Mouse (Mus musculus) layer of hippocampus, postnatal 36 days (tissue): Measurements from ENCODE around the gene Krt9. TPM values are rescaled to one million over a fixed set of nuclear protein-coding genes. Genes with fewer than 3 reads are reported as not detected.

Source experiments
- DNase-seq, 2 experiments: peaks; one replicate each; pipeline ENCODE4 v3.0.0; 2022
- total RNA-seq, 2 experiments: library from RNA; stranded (reverse); gene quantifications; 2 replicates each; pipeline ENCODE4 v1.2.3; 2021

Gene Krt9
- total RNA-seq, 2 experiments from 2014 or later, result 2.5 to 2.7 TPM

GRCm38 (mm10) chr11:100148615-100149330 lies 44.3 kb downstream of the Krt9 start, which contains the start of gene Krt19:
Gene Krt19 (minus strand): TSS chr11:100148665.
- no peak for DNase-seq

DNA sequence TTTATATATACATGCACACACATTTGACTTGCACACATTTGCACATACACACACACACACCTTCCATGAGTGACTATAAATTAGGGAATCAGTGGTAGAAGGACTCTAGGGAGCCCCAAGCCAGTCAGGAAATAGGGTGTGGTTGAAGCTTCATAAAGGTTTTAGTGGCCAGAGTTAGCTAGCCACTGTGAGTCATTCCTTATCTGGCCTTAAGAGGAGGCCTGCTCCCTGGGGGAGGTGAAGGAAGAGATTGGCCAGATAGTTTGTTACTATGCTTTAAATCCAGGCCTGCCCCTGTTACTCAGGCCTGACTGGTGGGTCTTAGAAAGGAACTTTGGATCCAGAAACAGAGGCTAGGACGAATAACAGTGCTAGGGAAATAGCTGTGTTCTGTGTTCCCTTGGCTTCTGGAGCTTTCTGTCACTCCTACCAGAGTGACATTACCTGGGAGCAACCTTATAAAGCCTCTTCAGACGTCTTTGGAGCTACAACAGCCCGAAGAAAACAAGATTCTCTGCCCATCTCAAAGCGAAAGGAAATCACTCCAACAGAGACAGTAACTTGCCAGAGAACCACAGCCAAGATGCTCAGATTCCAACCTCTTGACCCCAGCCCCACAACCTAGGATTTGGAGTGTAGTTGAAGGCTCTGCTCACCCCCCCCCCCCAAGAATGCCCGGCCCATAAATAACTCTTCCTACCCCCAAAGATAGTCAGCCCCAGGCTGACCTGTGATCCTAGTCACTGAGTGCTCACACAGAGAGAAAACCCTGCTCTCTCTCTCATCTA lies 45.3 kb downstream of the Krt9 start:
- DNase-seq, result no peak

DNA sequence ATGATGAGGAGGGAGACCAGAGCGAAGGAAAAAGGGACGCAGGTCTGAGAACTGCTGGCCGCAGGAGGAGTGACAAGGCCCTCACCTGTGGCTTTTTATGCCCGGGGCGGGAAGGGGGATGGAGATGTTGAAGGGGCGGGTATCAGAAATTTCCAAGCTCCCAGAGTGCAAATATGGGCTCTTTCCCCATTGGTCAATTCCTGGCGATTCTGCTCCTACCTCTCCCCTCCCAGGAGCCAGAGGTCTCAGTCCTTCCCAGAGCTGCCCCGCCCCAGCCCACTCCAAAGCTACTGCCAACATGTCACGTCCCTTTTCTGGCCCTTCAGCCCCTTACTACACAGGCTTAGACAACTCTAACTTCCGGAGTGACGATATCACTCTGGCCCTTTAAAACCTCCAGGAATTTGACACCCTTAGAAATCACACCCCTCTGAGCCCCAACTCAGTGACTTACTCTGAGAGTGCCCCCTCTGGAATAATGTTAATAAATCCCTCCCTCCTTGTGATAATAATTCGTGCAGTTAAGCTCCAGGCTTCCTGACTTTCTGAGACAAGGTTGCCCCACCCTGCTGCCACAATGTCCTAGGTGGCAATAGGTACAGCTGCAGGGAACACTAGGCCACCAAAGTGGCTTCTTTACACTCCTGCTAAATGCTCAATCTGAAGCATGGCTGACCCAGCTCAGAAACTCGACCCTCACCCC lies 47.0 kb downstream of the Krt9 start:
- no peak for DNase-seq

DNA sequence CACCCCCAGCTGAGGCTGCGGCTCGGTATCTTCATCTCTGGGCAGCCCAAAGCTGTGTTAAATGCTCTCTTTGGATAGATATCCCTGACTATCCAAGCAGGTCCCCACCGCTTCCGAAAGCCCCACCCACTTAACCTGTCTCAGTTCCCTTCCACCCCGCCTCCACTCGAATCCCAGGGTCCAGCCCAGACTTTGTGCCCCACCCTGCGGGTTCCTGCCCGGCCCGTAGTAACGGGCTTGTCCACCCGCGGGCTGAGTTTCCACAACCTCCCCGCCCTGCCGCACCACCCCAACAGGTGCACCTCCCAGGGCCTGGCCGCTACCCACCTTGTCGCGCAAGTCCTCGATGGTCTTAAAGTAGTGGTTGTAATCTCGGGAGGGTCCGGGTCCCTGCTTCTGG lies 47.9 kb downstream of the Krt9 start:
- no peak for DNase-seq

GRCm38 (mm10) chr11:100140966-100141365 lies 52.1 kb downstream of the Krt9 start:
- DNase-seq, result no peak

- DNase-seq, result no peak
Measured at GRCm38 (mm10) chr11:100139391-100139790, 53.7 kb downstream of the Krt9 start.

DNA sequence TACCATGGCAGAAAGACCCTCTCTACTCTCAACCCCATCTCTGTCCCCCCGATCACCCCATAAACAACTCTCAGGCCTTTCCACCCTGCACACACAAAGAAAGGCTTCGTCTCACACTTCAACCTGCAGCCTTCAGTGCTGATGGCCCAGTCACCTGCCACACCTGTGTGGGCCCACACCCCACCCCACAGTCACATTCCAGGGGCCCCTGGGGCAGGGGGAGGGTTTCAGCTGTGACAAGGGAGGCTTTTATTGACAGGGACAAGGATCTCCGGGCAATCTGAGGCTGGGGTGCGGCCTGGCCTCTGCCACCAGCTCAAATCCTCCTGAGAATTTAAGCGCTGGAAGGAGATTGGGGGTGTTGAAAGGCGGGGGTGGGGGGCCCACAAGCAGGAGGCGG lies 54.2 kb downstream of the Krt9 start:
- no peak for DNase-seq

GRCm38 (mm10) chr11:100137693-100138092 lies 55.4 kb downstream of the Krt9 start:
- no peak for DNase-seq

Other genes with a start within 250 kb of the Krt9 start
- not detected for gene Krtap9-5, start 244.8 kb downstream of the Krt9 start, total RNA-seq
- gene Krtap29-1, start 214.2 kb downstream of the Krt9 start, total RNA-seq, result not detected
- gene Krtap16-1, start 206.6 kb downstream of the Krt9 start, total RNA-seq, result not detected
- not detected for gene Krtap17-1, start 199.3 kb downstream of the Krt9 start, total RNA-seq
- not detected for gene Krt33a, start 177.0 kb downstream of the Krt9 start, total RNA-seq
- not detected for gene Krt33b, start 163.4 kb downstream of the Krt9 start, total RNA-seq
- not detected for gene Krt34, start 151.7 kb downstream of the Krt9 start, total RNA-seq
- not detected for gene Krt31, start 142.7 kb downstream of the Krt9 start, total RNA-seq
- gene Krt32, start 105.0 kb downstream of the Krt9 start, total RNA-seq, result not detected
- gene Krt35, start 97.0 kb downstream of the Krt9 start, total RNA-seq, result not detected
- not detected for gene Krt36, start 87.6 kb downstream of the Krt9 start, total RNA-seq
- gene Krt13, start 71.7 kb downstream of the Krt9 start, total RNA-seq, result not detected
- under 1 TPM; 0.23 to 0.40 TPM for gene Krt15, start 57.3 kb downstream of the Krt9 start, total RNA-seq
- gene Krt19, start 44.6 kb downstream of the Krt9 start, total RNA-seq, result under 1 TPM; 0.23 to 0.52 TPM
- gene Krt14, start 14.3 kb upstream of the Krt9 start, total RNA-seq, result not detected
- not detected for gene Krt16, start 55.7 kb upstream of the Krt9 start, total RNA-seq
- not detected for gene Krt17, start 67.8 kb upstream of the Krt9 start, total RNA-seq
- not detected for gene Krt42, start 76.6 kb upstream of the Krt9 start, total RNA-seq
- gene Eif1, start 126.6 kb upstream of the Krt9 start, total RNA-seq, result 100 to 1,000 TPM; 775 to 777 TPM
- not detected for gene Gast, start 141.2 kb upstream of the Krt9 start, total RNA-seq
- gene Hap1, start 162.9 kb upstream of the Krt9 start, total RNA-seq, result 100 to 1,000 TPM; 148 to 154 TPM
- 10 to 100 TPM; 36.5 to 39.8 TPM for gene Jup, start 204.5 kb upstream of the Krt9 start, total RNA-seq
- gene P3h4, start 221.6 kb upstream of the Krt9 start, total RNA-seq, result 1 to 10 TPM; 8.7 to 9.4 TPM
- gene Fkbp10, start 222.5 kb upstream of the Krt9 start, total RNA-seq, result 1 to 10 TPM; 4.4 to 5.0 TPM
- gene Nt5c3b, start 248.6 kb upstream of the Krt9 start, total RNA-seq, result 10 to 100 TPM; 56.9 to 62.8 TPM
- gene Klhl10, start 248.7 kb upstream of the Krt9 start, total RNA-seq, result 1 to 10 TPM; 1.4 to 1.9 TPM